Mouse (Mus musculus): ENCODE data around the gene Rp9.

Gene Rp9

DNA sequence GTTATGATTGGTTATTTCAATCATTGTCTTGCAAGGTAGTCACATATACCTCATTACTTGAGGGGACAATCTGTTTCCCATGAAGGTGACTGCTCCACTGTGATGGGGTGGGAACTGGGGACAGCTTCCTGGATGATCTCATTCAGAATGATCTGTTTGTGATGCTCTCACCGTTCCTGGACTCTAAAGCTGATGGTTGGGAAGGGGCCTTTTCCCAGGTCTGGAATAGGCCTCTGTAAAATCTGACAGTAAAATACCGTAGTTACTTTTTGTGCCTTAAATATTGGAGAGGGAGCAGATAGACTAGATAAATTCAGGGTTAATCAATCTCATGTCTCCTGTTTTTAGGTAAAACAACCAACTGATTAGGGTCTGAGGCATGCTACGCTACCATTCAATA lies at the start of gene Rp9:
TSS of gene Rp9 (minus strand) at position 101 of the 400 bp plus-strand sequence.
- DNase-seq (ENCODE audit: low spot score in 2 of 2) = no peak

DNA sequence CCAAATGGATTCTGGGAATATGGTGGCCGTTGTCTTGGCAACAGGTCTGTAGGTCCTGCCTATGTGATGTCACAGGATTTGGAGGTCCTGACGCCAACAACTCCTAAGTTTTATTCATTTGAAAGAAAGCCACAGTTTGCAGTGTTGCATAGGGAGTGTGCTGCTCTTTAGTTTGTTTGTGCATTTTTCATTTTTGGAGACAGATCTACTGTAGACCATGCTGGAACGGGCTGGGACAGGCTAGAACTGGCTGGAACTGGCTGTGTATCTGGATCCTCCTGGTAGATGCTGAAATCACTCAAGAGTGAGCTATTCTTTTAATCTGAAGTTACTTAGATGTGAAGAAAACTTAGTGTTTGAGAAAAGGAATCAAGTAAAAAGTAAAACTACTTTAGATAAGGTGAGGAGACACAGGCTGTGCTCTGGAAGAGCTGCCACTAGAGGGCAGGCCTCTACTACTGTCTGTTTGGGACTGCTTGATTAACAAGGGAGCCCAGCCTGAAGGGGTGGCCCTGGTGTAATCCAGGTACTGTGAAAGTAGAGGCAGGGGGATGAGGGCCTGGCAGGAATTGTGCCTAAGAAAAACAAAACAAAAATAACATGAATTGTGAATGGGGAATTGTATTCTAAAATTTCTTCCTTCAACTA lies 49.0 kb upstream of the Rp9 start:
- DNase-seq (ENCODE audit: low spot score in 2 of 2) = peak in 1 of 2 experiments; percentile 36

DNA sequence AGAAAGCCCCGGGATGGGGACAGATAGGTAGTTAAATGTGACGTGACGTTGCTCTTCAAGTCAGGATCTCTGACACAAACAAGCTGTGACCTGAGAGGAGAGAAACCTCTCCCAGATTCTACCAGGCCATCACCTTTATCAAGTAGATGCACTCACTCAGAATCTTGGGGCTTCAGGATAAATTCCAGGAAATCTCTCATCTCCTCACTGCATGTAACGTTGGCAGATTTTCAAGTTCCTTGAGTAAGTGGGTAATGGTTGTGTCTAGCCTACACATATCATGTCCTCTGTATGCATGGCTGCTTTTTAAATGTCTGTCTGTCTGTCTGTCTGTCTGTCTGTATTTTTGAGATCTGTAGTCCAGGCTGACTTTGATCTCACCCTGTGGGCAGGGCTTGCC lies 45.5 kb upstream of the Rp9 start:
- DNase-seq (ENCODE audit: low spot score in 2 of 2) = no peak

GRCm38 (mm10) chr9:22505574-22505973 lies 36.0 kb upstream of the Rp9 start:
- no peak for DNase-seq (ENCODE audit: low spot score in 2 of 2)

GRCm38 (mm10) chr9:22503581-22503980 lies 34.0 kb upstream of the Rp9 start:
- no peak for DNase-seq (ENCODE audit: low spot score in 2 of 2)

DNA sequence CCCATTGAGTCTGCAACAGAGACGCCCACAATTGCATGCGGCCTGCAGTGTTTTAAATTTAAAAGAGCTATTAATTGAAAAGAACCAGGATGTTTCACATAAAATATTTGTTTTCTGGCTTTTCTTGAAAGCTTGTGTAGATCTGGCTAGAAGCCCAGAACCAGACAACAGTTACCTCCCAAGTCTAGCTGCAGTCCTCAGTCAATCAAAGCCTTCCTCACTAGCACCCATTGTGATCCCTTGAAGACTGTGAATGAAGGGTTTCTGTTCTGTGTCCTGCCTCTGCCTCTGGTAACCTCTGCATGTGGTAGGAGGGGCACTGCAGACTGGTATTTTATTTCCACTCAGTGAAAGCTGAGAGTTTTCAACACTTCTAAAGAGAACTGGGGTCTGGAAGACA lies 33.4 kb upstream of the Rp9 start:
- DNase-seq (ENCODE audit: low spot score in 2 of 2) = no peak

- no peak for DNase-seq (ENCODE audit: low spot score in 2 of 2)
These were observed 27.7 kb upstream of the Rp9 start for GRCm38 (mm10) chr9:22497021-22497767.

DNA sequence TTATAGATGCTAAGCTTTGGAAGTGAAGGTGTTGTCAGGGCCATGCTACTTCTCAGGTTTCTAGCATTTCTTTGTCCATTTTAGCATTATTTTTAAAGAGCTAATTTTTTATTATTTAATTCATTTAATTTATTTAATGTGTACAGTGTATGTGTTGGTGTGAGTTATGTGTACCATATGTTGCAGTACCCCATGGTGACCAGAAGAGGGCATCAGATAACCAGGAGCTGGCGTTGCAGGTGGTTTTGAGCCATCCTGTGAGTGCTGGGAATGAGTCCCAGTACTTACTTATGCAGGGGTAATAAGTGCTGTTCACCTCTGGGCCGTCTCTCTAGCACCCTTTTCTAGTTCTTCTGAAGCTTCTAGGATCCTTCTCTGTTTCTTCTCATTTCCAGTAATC lies 25.6 kb upstream of the Rp9 start:
- DNase-seq (ENCODE audit: low spot score in 2 of 2) = no peak

- no peak for DNase-seq (ENCODE audit: low spot score in 2 of 2)
These were observed 24.8 kb upstream of the Rp9 start for GRCm38 (mm10) chr9:22494203-22494807.

GRCm38 (mm10) chr9:22488963-22489362 lies 19.4 kb upstream of the Rp9 start:
- DNase-seq (ENCODE audit: low spot score in 2 of 2) = no peak

- DNase-seq (ENCODE audit: low spot score in 2 of 2) = no peak
These were observed 16.7 kb upstream of the Rp9 start for GRCm38 (mm10) chr9:22486211-22486610.

DNA sequence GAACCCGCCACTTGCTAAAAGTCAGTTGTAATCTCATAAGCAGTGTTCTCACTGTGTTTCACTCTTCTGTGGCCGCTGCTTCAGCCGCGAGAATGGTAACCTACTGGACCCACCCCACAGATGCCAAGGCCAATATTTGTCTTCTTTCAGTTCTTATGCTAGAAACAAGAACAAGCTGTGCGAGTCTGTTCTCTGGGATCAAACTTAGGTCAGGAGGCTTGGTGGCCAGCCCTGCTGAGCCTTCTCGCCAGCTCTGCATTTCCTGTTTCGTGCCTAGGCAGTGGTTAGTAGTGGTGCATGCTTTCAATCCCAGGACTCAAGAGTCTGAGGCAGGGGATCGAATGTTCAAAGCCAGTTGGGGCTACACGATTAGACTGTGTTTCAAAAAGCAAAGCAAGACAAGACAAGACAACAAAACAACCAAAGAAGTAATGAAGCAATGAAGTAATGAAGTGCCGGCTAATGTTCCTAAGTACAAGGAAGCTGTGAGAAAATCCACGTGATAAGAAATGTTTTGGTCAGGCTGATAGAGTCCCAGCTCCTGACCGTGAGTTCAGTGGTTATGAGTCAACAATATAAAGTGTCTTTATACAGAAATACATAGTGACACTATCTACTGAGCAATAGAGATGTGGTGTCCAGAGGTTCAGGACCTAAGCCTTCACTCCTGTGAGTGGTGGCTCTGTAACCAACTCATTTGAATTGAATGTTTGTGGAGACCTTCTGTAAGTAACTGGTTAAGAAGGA lies 15.2 kb upstream of the Rp9 start:
- no peak for DNase-seq (ENCODE audit: low spot score in 2 of 2)

DNA sequence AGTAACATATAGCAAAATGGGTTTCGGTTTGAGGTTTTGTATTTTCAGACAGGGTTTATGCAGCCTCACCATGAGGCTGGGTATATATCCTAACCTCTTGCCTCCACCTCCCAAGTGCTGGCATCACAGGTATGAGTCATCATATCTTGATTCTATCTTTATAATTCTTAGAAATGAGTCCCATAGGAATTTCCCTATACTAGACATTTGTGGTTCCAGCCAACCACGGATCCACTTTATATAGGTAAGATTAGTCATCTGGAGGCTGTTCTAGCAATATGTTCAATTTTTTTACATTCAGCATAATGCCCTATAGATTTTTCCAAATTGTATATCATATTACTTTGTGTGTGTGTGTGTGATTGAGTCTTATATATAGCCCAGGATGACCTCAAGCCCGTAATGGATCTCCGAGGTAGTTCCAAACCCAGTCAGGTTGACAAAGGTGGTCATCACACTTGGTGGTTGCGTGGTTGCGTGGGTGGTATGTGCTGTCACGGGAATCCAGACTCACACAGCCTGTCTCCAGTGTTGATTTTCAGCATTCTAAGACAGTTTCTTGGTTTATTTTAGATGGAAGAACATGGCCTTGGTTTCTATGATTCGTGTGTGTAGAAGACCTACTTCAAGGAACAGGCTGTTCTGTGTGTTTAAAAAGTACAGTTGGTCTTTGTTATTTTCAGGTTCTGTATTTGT lies 14.5 kb upstream of the Rp9 start:
- no peak for DNase-seq (ENCODE audit: low spot score in 2 of 2)

DNA sequence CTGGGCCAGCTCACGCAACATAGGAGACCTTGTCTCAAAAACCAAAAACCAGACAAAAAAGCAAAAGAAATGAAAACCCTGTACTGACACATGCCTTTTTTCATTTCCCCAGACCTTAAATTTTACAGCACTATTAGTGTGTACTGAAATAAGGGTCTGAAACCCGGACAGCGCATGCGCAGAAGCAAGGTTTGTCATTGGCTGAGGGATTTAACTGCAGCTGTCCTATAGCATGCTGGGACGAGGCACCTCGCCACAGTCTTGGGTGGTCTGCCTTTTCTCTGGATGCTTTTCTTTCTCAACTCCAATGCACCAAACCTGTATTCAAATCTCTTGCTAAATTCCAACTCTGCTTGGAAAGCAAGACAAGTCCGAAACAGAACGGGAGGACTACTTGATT lies 9.4 kb upstream of the Rp9 start:
- DNase-seq (ENCODE audit: low spot score in 2 of 2) = no peak

DNA sequence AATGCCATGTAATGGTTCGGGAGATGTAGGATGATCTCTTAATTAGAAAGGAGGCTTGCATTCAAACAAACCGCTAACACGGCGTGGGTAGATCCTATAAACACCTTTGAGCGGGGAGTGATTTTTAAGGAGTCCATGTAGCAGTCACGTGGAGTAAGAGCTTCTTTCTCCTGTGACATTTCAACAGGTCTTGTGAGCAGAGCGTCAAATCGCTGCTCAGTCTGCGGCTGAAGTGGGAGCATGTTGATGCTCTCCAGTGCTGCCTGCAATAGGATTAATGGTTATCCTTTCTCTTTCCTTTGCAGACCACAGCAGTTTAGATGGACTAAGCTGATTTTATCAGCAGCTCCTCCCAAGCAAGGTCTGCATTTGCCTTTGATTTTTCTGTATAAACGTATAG lies 6.7 kb upstream of the Rp9 start:
- no peak for DNase-seq (ENCODE audit: low spot score in 2 of 2)

DNA sequence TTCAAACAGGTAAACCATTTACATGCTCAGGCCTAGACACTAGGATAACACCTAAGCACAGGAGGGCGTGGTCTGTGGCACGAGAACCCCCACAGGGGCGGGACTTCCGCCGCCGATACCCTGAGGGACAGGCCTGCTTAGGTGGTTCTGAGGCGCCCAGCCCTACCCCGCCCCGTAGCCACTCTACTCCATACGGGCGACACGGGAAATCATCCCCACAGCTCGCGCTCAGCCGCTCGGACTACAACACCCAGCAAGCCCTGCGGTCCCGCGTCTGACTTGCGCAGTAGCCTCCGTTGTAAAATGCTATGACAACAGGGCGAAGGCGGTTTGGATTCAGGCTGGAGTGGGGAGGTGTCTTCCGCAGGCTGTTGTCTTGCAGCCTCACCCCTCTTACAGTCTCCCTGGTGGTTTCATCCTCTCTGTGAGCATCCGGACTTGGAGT lies 5.9 kb upstream of the Rp9 start, which contains the start of gene Bbs9:
TSS of gene Bbs9 (plus strand) at position 292 of the 445 bp plus-strand sequence.
- DNase-seq (ENCODE audit: low spot score in 2 of 2) = peak; percentile 79 to 85

DNA sequence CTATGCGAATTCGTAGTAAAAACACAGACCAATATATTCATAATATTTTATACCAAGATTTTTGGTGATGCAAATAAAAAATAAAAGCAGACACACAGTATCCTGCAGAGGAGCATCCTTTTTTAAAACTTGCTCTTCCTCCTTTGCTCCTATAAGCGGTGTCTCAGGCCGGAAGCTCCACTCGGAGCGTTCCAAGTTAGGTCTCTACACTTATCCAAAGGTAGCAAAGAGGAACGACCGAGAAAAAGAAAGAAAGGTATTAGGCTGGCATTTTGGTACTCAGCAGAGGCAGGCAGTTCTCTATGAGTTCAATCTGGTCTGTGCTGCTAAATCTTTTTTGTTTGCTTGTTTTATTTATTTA lies 664 bp downstream of the Rp9 start:
- no peak for DNase-seq (ENCODE audit: low spot score in 2 of 2)

DNA sequence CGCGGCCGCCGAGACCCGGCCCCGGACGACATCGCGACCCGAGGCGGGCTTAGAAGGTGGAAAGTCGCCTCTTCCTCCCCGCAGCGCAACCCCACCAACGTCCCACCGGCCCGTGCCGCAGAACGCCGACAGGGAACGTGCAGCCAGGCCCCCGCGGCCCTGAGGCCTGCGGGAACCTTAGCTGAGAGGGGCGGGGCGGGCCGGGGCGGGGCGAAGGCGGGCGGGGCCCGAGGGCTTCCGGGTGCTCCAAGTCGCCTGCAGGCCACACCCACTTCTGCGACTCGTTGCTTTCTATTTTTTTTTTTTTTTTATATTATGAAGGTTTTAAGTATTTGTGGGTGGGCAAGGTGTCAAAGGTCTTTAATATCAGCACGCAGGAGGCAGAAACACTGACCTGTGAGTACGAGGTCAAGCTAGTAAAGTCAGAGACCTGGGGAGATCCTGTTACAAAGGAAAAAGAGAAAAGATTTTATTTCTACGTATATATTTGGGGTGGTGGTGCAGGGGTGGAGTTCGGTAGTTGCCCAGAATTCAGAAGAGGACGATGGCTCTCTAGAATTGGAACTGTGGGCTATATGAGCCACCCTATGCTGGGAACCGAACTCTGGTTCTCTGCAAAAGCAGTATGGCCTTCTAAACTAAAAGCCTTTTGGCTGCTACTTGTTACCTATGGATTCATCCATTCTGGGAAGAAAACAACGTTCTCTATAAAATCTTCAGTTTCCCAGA lies 1.2 kb downstream of the Rp9 start:
- no peak for DNase-seq (ENCODE audit: low spot score in 2 of 2)

GRCm38 (mm10) chr9:22467371-22468169 lies 2.0 kb downstream of the Rp9 start:
- DNase-seq (ENCODE audit: low spot score in 2 of 2) = peak in 1 of 2 experiments; percentile 44

- no peak for DNase-seq (ENCODE audit: low spot score in 2 of 2)
These were observed 3.3 kb downstream of the Rp9 start for GRCm38 (mm10) chr9:22466212-22466611.
